Mouse (Mus musculus): ENCODE data around the gene Sox2. TPM values are rescaled to one million over a fixed set of nuclear protein-coding genes. Genes with fewer than 3 reads are reported as not detected.
A peak's percentile ranks its signal among the peaks of the same experiment; 100 is the strongest.

Sox2 gene
- polyA plus RNA-seq, 1 experiment from 2014 or later: 0.38 TPM

GRCm38 (mm10) chr3:34663701-34664635 lies 13.8 kb downstream of the Sox2 start:
- ATAC-seq (ENCODE audit: insufficient number of reproducible peaks, low FRiP score, low TSS enrichment, low read depth): no peak
- Histone ChIP-seq H3K9ac (no peak overlapping the region), H3K27ac (no peak overlapping the region), H3K27me3 (peaks cover 94% of the 10 kb centered on the region), H3K9me3 (no peaks in the 10 kb centered on the region), H3K4me2 (peak overlapping the region; percentile 49), H3K4me3 (peak overlapping the region; percentile 34), H3K4me1 (peaks cover 16% of the 10 kb centered on the region), H3K36me3 (no peaks in the 10 kb centered on the region)
- whole genome bisulfite sequencing: under 1% methylated on average over 58 of the region's 58 CpGs

- Histone ChIP-seq H3K4me2 (peak overlapping the region; percentile 49), H3K27me3 (peaks cover 95% of the 10 kb centered on the region), H3K36me3 (no peaks in the 10 kb centered on the region), H3K9ac (no peak overlapping the region), H3K4me1 (peaks cover 16% of the 10 kb centered on the region), H3K27ac (no peak overlapping the region), H3K4me3 (peak overlapping the region; percentile 34), H3K9me3 (no peaks in the 10 kb centered on the region)
- under 1% methylated on average over 31 of the region's 31 CpGs for WGBS
- ATAC-seq (ENCODE audit: insufficient number of reproducible peaks, low FRiP score, low TSS enrichment, low read depth): no peak
These were observed 14.7 kb downstream of the Sox2 start for GRCm38 (mm10) chr3:34664636-34665531.

GRCm38 (mm10) chr3:34665751-34666665 lies 15.8 kb downstream of the Sox2 start:
- Histone ChIP-seq H3K4me3 (no peak overlapping the region), H3K9me3 (no peaks in the 10 kb centered on the region), H3K36me3 (no peaks in the 10 kb centered on the region), H3K27me3 (peaks cover 95% of the 10 kb centered on the region), H3K4me1 (peaks cover 16% of the 10 kb centered on the region), H3K4me2 (no peak overlapping the region), H3K27ac (no peak overlapping the region), H3K9ac (no peak overlapping the region)
- ATAC-seq (ENCODE audit: insufficient number of reproducible peaks, low FRiP score, low TSS enrichment, low read depth): no peak
- WGBS: 6% methylated on average over 10 of the region's 10 CpGs

- no peak for ATAC-seq (ENCODE audit: insufficient number of reproducible peaks, low FRiP score, low TSS enrichment, low read depth)
- 44% methylated on average over 2 of the region's 2 CpGs for WGBS
- Histone ChIP-seq H3K4me1 (peaks cover 16% of the 10 kb centered on the region), H3K4me3 (no peak overlapping the region), H3K36me3 (no peaks in the 10 kb centered on the region), H3K27ac (no peak overlapping the region), H3K4me2 (no peak overlapping the region), H3K9ac (no peak overlapping the region), H3K27me3 (peaks cover 94% of the 10 kb centered on the region), H3K9me3 (no peaks in the 10 kb centered on the region)
These were observed 17.0 kb downstream of the Sox2 start for GRCm38 (mm10) chr3:34667180-34667579.

GRCm38 (mm10) chr3:34667881-34668817 lies 17.9 kb downstream of the Sox2 start:
- H3K27ac ChIP-seq: no peak overlapping the region
- no peak overlapping the region for H3K4me2 ChIP-seq
- ATAC-seq (ENCODE audit: insufficient number of reproducible peaks, low FRiP score, low TSS enrichment, low read depth): no peak
- H3K27me3 ChIP-seq: peaks cover 94% of the 10 kb centered on the region
- H3K4me1 ChIP-seq: peaks cover 15% of the 10 kb centered on the region
- no peak overlapping the region for H3K4me3 ChIP-seq
- no peaks in the 10 kb centered on the region for H3K36me3 ChIP-seq
- 5% methylated on average over 18 of the region's 18 CpGs for WGBS
- no peak overlapping the region for H3K9ac ChIP-seq
- no peaks in the 10 kb centered on the region for H3K9me3 ChIP-seq

GRCm38 (mm10) chr3:34671024-34671660 lies 20.9 kb downstream of the Sox2 start:
- no peaks in the 10 kb centered on the region for H3K4me1 ChIP-seq
- H3K36me3 ChIP-seq: no peaks in the 10 kb centered on the region
- no peak for ATAC-seq (ENCODE audit: insufficient number of reproducible peaks, low FRiP score, low TSS enrichment, low read depth)
- no peak overlapping the region for H3K27ac ChIP-seq
- no peak overlapping the region for H3K9ac ChIP-seq
- 14% methylated on average over 15 of the region's 15 CpGs for WGBS
- no peaks in the 10 kb centered on the region for H3K9me3 ChIP-seq
- no peak overlapping the region for H3K4me2 ChIP-seq
- no peak overlapping the region for H3K4me3 ChIP-seq
- H3K27me3 ChIP-seq: peaks cover 78% of the 10 kb centered on the region

- peaks cover 4% of the 10 kb centered on the region; the same call in 1 of the 2 replicates for H3K27me3 ChIP-seq
- H3K9me3 ChIP-seq: no peaks in the 10 kb centered on the region
- no peaks in the 10 kb centered on the region for H3K36me3 ChIP-seq
- 18% methylated on average over 7 of the region's 7 CpGs for WGBS
- H3K27ac ChIP-seq: no peak overlapping the region
- H3K4me1 ChIP-seq: no peaks in the 10 kb centered on the region
- H3K4me2 ChIP-seq: no peak overlapping the region
- no peak overlapping the region for H3K9ac ChIP-seq
- no peak for ATAC-seq (ENCODE audit: insufficient number of reproducible peaks, low FRiP score, low TSS enrichment, low read depth)
- no peak overlapping the region for H3K4me3 ChIP-seq
These were observed 28.6 kb downstream of the Sox2 start for GRCm38 (mm10) chr3:34678840-34679239.

GRCm38 (mm10) chr3:34679439-34679838 lies 29.2 kb downstream of the Sox2 start:
- 67% methylated on average over 2 of the region's 2 CpGs for WGBS
- H3K4me2 ChIP-seq: no peak overlapping the region
- H3K36me3 ChIP-seq: no peaks in the 10 kb centered on the region
- no peak for ATAC-seq (ENCODE audit: insufficient number of reproducible peaks, low FRiP score, low TSS enrichment, low read depth)
- no peak overlapping the region for H3K27ac ChIP-seq
- H3K9ac ChIP-seq: no peak overlapping the region
- H3K4me1 ChIP-seq: no peaks in the 10 kb centered on the region
- no peak overlapping the region for H3K4me3 ChIP-seq
- no peaks in the 10 kb centered on the region for H3K9me3 ChIP-seq
- H3K27me3 ChIP-seq: no peaks in the 10 kb centered on the region

GRCm38 (mm10) chr3:34679921-34680320 lies 29.7 kb downstream of the Sox2 start:
- Histone ChIP-seq H3K4me2 (no peak overlapping the region), H3K36me3 (no peaks in the 10 kb centered on the region), H3K27me3 (no peaks in the 10 kb centered on the region), H3K9me3 (no peaks in the 10 kb centered on the region), H3K27ac (no peak overlapping the region), H3K4me3 (no peak overlapping the region), H3K9ac (no peak overlapping the region), H3K4me1 (no peaks in the 10 kb centered on the region)
- no peak for ATAC-seq (ENCODE audit: insufficient number of reproducible peaks, low FRiP score, low TSS enrichment, low read depth)
- WGBS: 67% methylated on average over 3 of the region's 3 CpGs

GRCm38 (mm10) chr3:34688072-34688471 lies 37.9 kb downstream of the Sox2 start:
- 87% methylated on average over 6 of the region's 6 CpGs for WGBS
- no peak overlapping the region for H3K9ac ChIP-seq
- no peak for ATAC-seq (ENCODE audit: insufficient number of reproducible peaks, low FRiP score, low TSS enrichment, low read depth)
- no peak overlapping the region for H3K4me2 ChIP-seq
- H3K4me3 ChIP-seq: no peak overlapping the region
- no peaks in the 10 kb centered on the region for H3K36me3 ChIP-seq
- no peak overlapping the region for H3K27ac ChIP-seq
- 0 out of 2 replicates have a peak, but pooled peaks cover 7% of the 10 kb centered on the region for H3K4me1 ChIP-seq
- no peaks in the 10 kb centered on the region for H3K27me3 ChIP-seq
- no peaks in the 10 kb centered on the region for H3K9me3 ChIP-seq

Measured in limb, embryonic 15.5 days (tissue).